Mouse (Mus musculus) urinary bladder, postnatal 0 days (tissue): ENCODE measurements around the gene Nsmce3. TPM values are rescaled to one million over a fixed set of nuclear protein-coding genes. Genes with fewer than 3 reads are reported as not detected.

Experiments
- polyA plus RNA-seq: library from polyadenylated mRNA; unstranded; fragments of >200 nt; fragmentation: Nextera tagmentation; extraction: Ambion mirVana; gene quantifications from 2 replicates; pipeline ENCODE4 v1.2.1, GENCODE M21; 2015

Nsmce3 gene
- polyA plus RNA-seq, result 9.0 and 9.1 TPM in 2 replicates

DNA sequence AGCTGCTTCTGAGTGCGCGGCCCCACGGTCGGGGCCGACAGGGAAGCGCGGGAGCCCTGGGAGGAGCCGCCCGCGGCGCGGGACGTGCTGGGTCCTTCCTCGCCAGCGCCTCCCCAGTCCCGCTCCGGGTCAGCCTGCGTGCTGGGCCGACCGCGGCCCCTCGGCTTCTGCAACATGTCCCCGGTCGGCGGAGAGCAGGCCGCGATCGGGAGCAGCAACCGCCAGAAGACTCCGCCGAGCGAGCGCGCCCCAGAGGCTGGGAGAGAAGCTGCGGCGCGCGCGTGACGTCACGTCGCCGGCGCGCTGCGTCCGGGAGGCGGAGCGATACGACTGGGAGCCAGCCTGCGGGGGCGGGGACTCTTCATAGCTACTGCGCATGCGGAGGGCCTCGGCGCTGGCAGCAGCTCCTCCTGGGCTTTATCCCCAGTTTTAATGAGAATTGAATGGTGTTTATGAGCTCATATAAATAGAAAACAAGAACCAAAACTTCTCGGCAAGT, at the start of gene Nsmce3:
Nsmce3 (minus strand) TSS at position 255 of the 499 bp plus-strand sequence.

